Mouse (Mus musculus) megakaryocyte-erythroid progenitor cell, adult 5-6 weeks (primary cell): ENCODE measurements around the gene Gm3839. TPM values are rescaled to one million over a fixed set of nuclear protein-coding genes. Genes with fewer than 3 reads are reported as not detected.
"Not testable (repeated sequence)": the region's sequence is repeated elsewhere in the genome, so short reads cannot be mapped to it uniquely, and the experiment has no call there.

Experiments used
- ATAC-seq: replicated peaks from 2 replicates; pipeline ENCODE4 v1.8.0; 2016; ENCODE audit warnings: mild to moderate bottlenecking, inconsistent platforms; ENCODE audit not compliant: severe bottlenecking, poor library complexity, low FRiP score, low TSS enrichment
- total RNA-seq, 2 experiments: library from RNA; stranded (forward) in 1 of 2; stranded (reverse) in 1 of 2; fragments of 200-1000, 215-1000 nt in 1 of 2; fragments of >200 nt in 1 of 2; fragmentation: Nextera tagmentation in 1 of 2; gene quantifications; 2 replicates each; pipeline ENCODE4 v1.2.3; 2014 to 2017

Gene Gm3839
- total RNA-seq (2014; fragmentation: Nextera tagmentation) = 0.28 and 2.3 TPM in 2 replicates
- 0.75 TPM in 1 of 2 replicates, not detected in the other for total RNA-seq (2017)

- ATAC-seq = not testable (repeated sequence)
These were observed at the start of gene Gm3839 for GRCm38 (mm10) chr14:11356626-11357025. Gm3839 (minus strand) TSS chr14:11356726.

- ATAC-seq = no peak
These were observed 49.1 kb upstream of the Gm3839 start for GRCm38 (mm10) chr14:11405661-11406060.

GRCm38 (mm10) chr14:11377846-11378245, 21.3 kb upstream of the Gm3839 start:
- no peak for ATAC-seq

GRCm38 (mm10) chr14:11375225-11375624, 18.7 kb upstream of the Gm3839 start:
- ATAC-seq = no peak

- no peak for ATAC-seq
These were observed 10.4 kb downstream of the Gm3839 start for GRCm38 (mm10) chr14:11346086-11346485.

GRCm38 (mm10) chr14:11329993-11330392, 26.5 kb downstream of the Gm3839 start:
- ATAC-seq = no peak

GRCm38 (mm10) chr14:11307079-11307478, 49.4 kb downstream of the Gm3839 start:
- ATAC-seq = no peak

GRCm38 (mm10) chr14:11287956-11288355, 68.6 kb downstream of the Gm3839 start:
- not testable (repeated sequence) for ATAC-seq

- ATAC-seq = no peak
These were observed 99.3 kb downstream of the Gm3839 start for GRCm38 (mm10) chr14:11257161-11257705.

GRCm38 (mm10) chr14:11248053-11248452, 108.5 kb downstream of the Gm3839 start:
- no peak for ATAC-seq

GRCm38 (mm10) chr14:11244546-11244945, 112.0 kb downstream of the Gm3839 start:
- no peak for ATAC-seq

- no peak for ATAC-seq
These were observed 124.4 kb downstream of the Gm3839 start for GRCm38 (mm10) chr14:11232086-11232485.

Other genes starting within 250 kb of the Gm3839 start
- gene Fhit, start 194.7 kb downstream of the Gm3839 start, total RNA-seq (2014; fragmentation: Nextera tagmentation) = 12.6 and 13.1 TPM in 2 replicates
- gene Fhit, start 194.7 kb downstream of the Gm3839 start, total RNA-seq (2017) = 11.3 and 17.1 TPM in 2 replicates
- gene Ptprg, start 196.8 kb upstream of the Gm3839 start, total RNA-seq (2014; fragmentation: Nextera tagmentation) = not detected in 2 replicates
- gene Ptprg, start 196.8 kb upstream of the Gm3839 start, total RNA-seq (2017) = not detected in 2 replicates